Mouse (Mus musculus): ENCODE measurements at regions not wholly inside any gene's neighbourhood (a gene's known extent, or its start where the extent isn't known, plus 50 kb on each side); places are given as distances from the start of the nearest gene placed in this dataset.
"Not testable (repeated sequence)": the region's sequence is repeated elsewhere in the genome, so short reads cannot be mapped to it uniquely, and the experiment has no call there.

- H3K9ac ChIP-seq (ENCODE audit: low read length), result no peak overlapping the region
- no peak for ATAC-seq (ENCODE audit: insufficient number of reproducible peaks, low FRiP score, low TSS enrichment, low read depth)
- no peaks in the 10 kb centered on the region for H3K27me3 ChIP-seq (ENCODE audit: control insufficient read depth, insufficient read depth, low read length)
- H3K4me2 ChIP-seq (ENCODE audit: low read depth, severe bottlenecking), result no peak overlapping the region
- no peaks in the 10 kb centered on the region for H3K36me3 ChIP-seq (ENCODE audit: control insufficient read depth, insufficient read depth, low read length)
- H3K4me3 ChIP-seq (ENCODE audit: low read depth, low read length), result no peak overlapping the region
- DNase-seq (ENCODE audit: low spot score), result no peak
- H3K4me1 ChIP-seq (ENCODE audit: control insufficient read depth, insufficient read depth, low read length), result no peaks in the 10 kb centered on the region
- H3K27ac ChIP-seq (replicated peaks; ENCODE audit: low read depth, low read length), result no peak overlapping the region
- 78% methylated on average over 3 of the region's 3 CpGs for WGBS
- H3K9me3 ChIP-seq (ENCODE audit: control insufficient read depth, low read length), result no peaks in the 10 kb centered on the region
Measured at GRCm38 (mm10) chr4:110073836-110074235, 96.0 kb downstream of the Dmrta2 start.

- Histone ChIP-seq H3K4me2 (ENCODE audit: low read depth, severe bottlenecking) (no peak overlapping the region), H3K4me1 (ENCODE audit: control insufficient read depth, insufficient read depth, low read length) (no peaks in the 10 kb centered on the region), H3K9ac (ENCODE audit: low read length) (no peak overlapping the region), H3K27ac (replicated peaks; ENCODE audit: low read depth, low read length) (no peak overlapping the region), H3K27me3 (ENCODE audit: control insufficient read depth, insufficient read depth, low read length) (no peaks in the 10 kb centered on the region), H3K36me3 (ENCODE audit: control insufficient read depth, insufficient read depth, low read length) (no peaks in the 10 kb centered on the region), H3K4me3 (ENCODE audit: low read depth, low read length) (no peak overlapping the region), H3K9me3 (ENCODE audit: control insufficient read depth, low read length) (no peaks in the 10 kb centered on the region)
- ATAC-seq (ENCODE audit: insufficient number of reproducible peaks, low FRiP score, low TSS enrichment, low read depth) (no peak), DNase-seq (ENCODE audit: low spot score) (no peak)
Measured at GRCm38 (mm10) chr4:110083371-110083770, 105.5 kb downstream of the Dmrta2 start.

GRCm38 (mm10) chr4:110087570-110088247, 109.9 kb downstream of the Dmrta2 start:
- ATAC-seq (ENCODE audit: insufficient number of reproducible peaks, low FRiP score, low TSS enrichment, low read depth), result peak; percentile 81; the same call in 1 of the 2 replicates
- Histone ChIP-seq H3K27ac (replicated peaks; ENCODE audit: low read depth, low read length) (no peak overlapping the region), H3K9me3 (ENCODE audit: control insufficient read depth, low read length) (no peaks in the 10 kb centered on the region), H3K4me3 (ENCODE audit: low read depth, low read length) (no peak overlapping the region), H3K4me2 (ENCODE audit: low read depth, severe bottlenecking) (no peak overlapping the region), H3K4me1 (ENCODE audit: control insufficient read depth, insufficient read depth, low read length) (no peaks in the 10 kb centered on the region), H3K27me3 (ENCODE audit: control insufficient read depth, insufficient read depth, low read length) (no peaks in the 10 kb centered on the region), H3K9ac (ENCODE audit: low read length) (no peak overlapping the region), H3K36me3 (ENCODE audit: control insufficient read depth, insufficient read depth, low read length) (no peaks in the 10 kb centered on the region)
- peak; percentile 85 for DNase-seq (ENCODE audit: low spot score)
- WGBS, result 37% methylated on average over 9 of the region's 9 CpGs

- no peak for ATAC-seq (ENCODE audit: insufficient number of reproducible peaks, low FRiP score, low TSS enrichment, low read depth)
- H3K4me1 ChIP-seq (ENCODE audit: control insufficient read depth, insufficient read depth, low read length), result no peaks in the 10 kb centered on the region
- H3K4me2 ChIP-seq (ENCODE audit: low read depth, severe bottlenecking), result no peak overlapping the region
- H3K9me3 ChIP-seq (ENCODE audit: control insufficient read depth, low read length), result no peaks in the 10 kb centered on the region
- DNase-seq (ENCODE audit: low spot score), result no peak
- 93% methylated on average over 6 of the region's 6 CpGs for WGBS
- H3K27ac ChIP-seq (replicated peaks; ENCODE audit: low read depth, low read length), result no peak overlapping the region
- H3K9ac ChIP-seq (ENCODE audit: low read length), result no peak overlapping the region
- no peaks in the 10 kb centered on the region for H3K27me3 ChIP-seq (ENCODE audit: control insufficient read depth, insufficient read depth, low read length)
- H3K4me3 ChIP-seq (ENCODE audit: low read depth, low read length), result no peak overlapping the region
- no peaks in the 10 kb centered on the region for H3K36me3 ChIP-seq (ENCODE audit: control insufficient read depth, insufficient read depth, low read length)
Measured at GRCm38 (mm10) chr4:110093040-110093820, 115.4 kb downstream of the Dmrta2 start.

- ATAC-seq (ENCODE audit: insufficient number of reproducible peaks, low FRiP score, low TSS enrichment, low read depth) (no peak), DNase-seq (ENCODE audit: low spot score) (no peak)
- Histone ChIP-seq H3K27me3 (ENCODE audit: control insufficient read depth, insufficient read depth, low read length) (no peaks in the 10 kb centered on the region), H3K4me1 (ENCODE audit: control insufficient read depth, insufficient read depth, low read length) (no peaks in the 10 kb centered on the region), H3K9me3 (ENCODE audit: control insufficient read depth, low read length) (no peaks in the 10 kb centered on the region), H3K27ac (replicated peaks; ENCODE audit: low read depth, low read length) (no peak overlapping the region), H3K9ac (ENCODE audit: low read length) (no peak overlapping the region), H3K4me2 (ENCODE audit: low read depth, severe bottlenecking) (no peak overlapping the region), H3K4me3 (ENCODE audit: low read depth, low read length) (no peak overlapping the region), H3K36me3 (ENCODE audit: control insufficient read depth, insufficient read depth, low read length) (no peaks in the 10 kb centered on the region)
- 88% methylated on average over 1 of the region's 1 CpGs for WGBS
Measured at GRCm38 (mm10) chr4:110094541-110094940, 116.7 kb downstream of the Dmrta2 start.

GRCm38 (mm10) chr4:110095760-110096593, 118.1 kb downstream of the Dmrta2 start:
- 74% methylated on average over 11 of the region's 11 CpGs for WGBS
- Histone ChIP-seq H3K27me3 (ENCODE audit: control insufficient read depth, insufficient read depth, low read length) (no peaks in the 10 kb centered on the region), H3K4me1 (ENCODE audit: control insufficient read depth, insufficient read depth, low read length) (no peaks in the 10 kb centered on the region), H3K27ac (replicated peaks; ENCODE audit: low read depth, low read length) (no peak overlapping the region), H3K4me3 (ENCODE audit: low read depth, low read length) (no peak overlapping the region), H3K9me3 (ENCODE audit: control insufficient read depth, low read length) (no peaks in the 10 kb centered on the region), H3K9ac (ENCODE audit: low read length) (no peak overlapping the region), H3K36me3 (ENCODE audit: control insufficient read depth, insufficient read depth, low read length) (no peaks in the 10 kb centered on the region), H3K4me2 (ENCODE audit: low read depth, severe bottlenecking) (no peak overlapping the region)
- DNase-seq (ENCODE audit: low spot score) (no peak), ATAC-seq (ENCODE audit: insufficient number of reproducible peaks, low FRiP score, low TSS enrichment, low read depth) (no peak)

- H3K9ac ChIP-seq (ENCODE audit: low read length); H3K4me2 ChIP-seq (ENCODE audit: low read depth, severe bottlenecking); DNase-seq (ENCODE audit: low spot score); H3K27ac ChIP-seq (replicated peaks; ENCODE audit: low read depth, low read length); H3K4me3 ChIP-seq (ENCODE audit: low read depth, low read length); H3K36me3 ChIP-seq (ENCODE audit: control insufficient read depth, insufficient read depth, low read length); ATAC-seq (ENCODE audit: insufficient number of reproducible peaks, low FRiP score, low TSS enrichment, low read depth); H3K4me1 ChIP-seq (ENCODE audit: control insufficient read depth, insufficient read depth, low read length); H3K9me3 ChIP-seq (ENCODE audit: control insufficient read depth, low read length); H3K27me3 ChIP-seq (ENCODE audit: control insufficient read depth, insufficient read depth, low read length): not testable (repeated sequence)
- WGBS, result 92% methylated on average over 6 of the region's 7 CpGs
Measured at GRCm38 (mm10) chr4:110104119-110104518, 126.3 kb downstream of the Dmrta2 start.

GRCm38 (mm10) chr4:110106620-110107243, 128.9 kb downstream of the Dmrta2 start:
- Histone ChIP-seq H3K9ac (ENCODE audit: low read length) (no peak overlapping the region), H3K9me3 (ENCODE audit: control insufficient read depth, low read length) (no peaks in the 10 kb centered on the region), H3K36me3 (ENCODE audit: control insufficient read depth, insufficient read depth, low read length) (no peaks in the 10 kb centered on the region), H3K27ac (replicated peaks; ENCODE audit: low read depth, low read length) (no peak overlapping the region), H3K4me2 (ENCODE audit: low read depth, severe bottlenecking) (no peak overlapping the region), H3K27me3 (ENCODE audit: control insufficient read depth, insufficient read depth, low read length) (no peaks in the 10 kb centered on the region), H3K4me3 (ENCODE audit: low read depth, low read length) (no peak overlapping the region), H3K4me1 (ENCODE audit: control insufficient read depth, insufficient read depth, low read length) (no peaks in the 10 kb centered on the region)
- ATAC-seq (ENCODE audit: insufficient number of reproducible peaks, low FRiP score, low TSS enrichment, low read depth), result no peak
- no peak for DNase-seq (ENCODE audit: low spot score)
- 85% methylated on average over 7 of the region's 7 CpGs for WGBS
